27 mouse cellular contexts compared by ENCODE assay signal in the genomic region with DNA sequence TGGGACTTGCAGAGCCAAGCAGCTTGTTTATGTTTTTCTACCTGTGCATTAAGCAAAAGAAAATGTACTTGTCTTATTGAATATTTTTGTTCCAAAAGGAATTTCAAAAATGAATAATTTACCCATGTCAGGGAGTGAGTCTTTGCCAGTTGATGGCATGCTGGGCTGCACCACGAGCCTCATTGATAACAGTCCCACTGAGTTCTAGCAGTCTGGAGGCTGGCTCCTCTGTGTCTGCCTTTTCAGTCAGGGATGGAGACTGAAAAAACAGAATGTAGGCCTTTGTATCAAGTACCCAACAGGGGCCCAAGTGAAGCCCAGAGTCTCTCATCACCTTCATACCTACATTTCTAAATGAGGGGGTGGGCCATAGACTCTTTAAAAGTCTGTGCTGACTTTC.
DNase-seq lines count a peak whose midpoint lies in the region; ATAC-seq and TF ChIP-seq lines count a peak whose summit lies in the region.
"Had no signal": no experiment of that assay in that cellular context is flagged by ENCODE, and none has a peak within 500 bp of the region (broad histone marks: within the 10 kb centered on the region; RNA-seq: fewer than 3 reads in every experiment).

No protein-coding gene starts in this region.

- no peaks in the 10 kb centered on the region for H3K9me3 ChIP-seq in hindbrain, embryonic 15.5 days
- no peaks in the 10 kb centered on the region for H3K9me3 ChIP-seq in hindbrain, embryonic 12.5 days (replicated peaks)
- H3K9me3 ChIP-seq in neural tube, embryonic 12.5 days, result no peaks in the 10 kb centered on the region
- H3K9me3 ChIP-seq in neural tube, embryonic 15.5 days (replicated peaks), result no peaks in the 10 kb centered on the region
- no peaks in the 10 kb centered on the region for H3K9me3 ChIP-seq in forebrain, embryonic 16.5 days (ENCODE audit: control insufficient read depth, low read length)
- no peaks in the 10 kb centered on the region for H3K9me3 ChIP-seq in midbrain, postnatal 0 days (ENCODE audit: low read length)
- H3K9me3 ChIP-seq: kidney, embryonic 15.5 days; limb, embryonic 13.5 days; lung, embryonic 15.5 days; stomach, embryonic 15.5 days had no signal

- H3K36me3 ChIP-seq in hindbrain, embryonic 15.5 days, result no peaks in the 10 kb centered on the region
- no peaks in the 10 kb centered on the region for H3K36me3 ChIP-seq in hindbrain, embryonic 12.5 days
- no peaks in the 10 kb centered on the region for H3K36me3 ChIP-seq in neural tube, embryonic 12.5 days
- H3K36me3 ChIP-seq in neural tube, embryonic 15.5 days, result no peaks in the 10 kb centered on the region
- H3K36me3 ChIP-seq in forebrain, embryonic 16.5 days (ENCODE audit: control insufficient read depth, insufficient read depth), result no peaks in the 10 kb centered on the region
- H3K36me3 ChIP-seq in midbrain, postnatal 0 days (ENCODE audit: insufficient read depth, low read length), result no peaks in the 10 kb centered on the region
- H3K36me3 ChIP-seq: kidney, embryonic 15.5 days; limb, embryonic 13.5 days; lung, embryonic 15.5 days; stomach, embryonic 15.5 days had no signal

- no peak for TF ChIP-seq CTCF in midbrain, postnatal 0 days (IDR thresholded peaks at IDR 0.05)

- 13% methylated on average over 1 of the region's 1 CpGs for WGBS in hindbrain, embryonic 15.5 days
- WGBS in hindbrain, embryonic 12.5 days, result 21% methylated on average over 1 of the region's 1 CpGs
- 28% methylated on average over 1 of the region's 1 CpGs for WGBS in neural tube, embryonic 12.5 days
- 29% methylated on average over 1 of the region's 1 CpGs for WGBS in neural tube, embryonic 15.5 days
- WGBS in forebrain, embryonic 16.5 days, result 15% methylated on average over 1 of the region's 1 CpGs
- WGBS in midbrain, postnatal 0 days, result 14% methylated on average over 1 of the region's 1 CpGs

- DNase-seq in midbrain, postnatal 0 days (ENCODE audit: low spot score), result peak; percentile 3
- DNase-seq in layer of hippocampus, postnatal 10 days (ENCODE audit: low spot score in 2 of 2), result no peak
- no peak for DNase-seq in heart, postnatal 25 days (ENCODE audit: low spot score)
- DNase-seq: adrenal gland, adult 2 months; adrenal gland, postnatal 36 days; cerebellum, adult 2 months; gastrocnemius, postnatal 36 days; heart, adult 18-20 months; heart, postnatal 4 days; kidney, adult 18-20 months; kidney, postnatal 25 days; right cerebral cortex, postnatal 25 days; thymus, postnatal 14 days had no signal

- no peak overlapping the region for H3K27ac ChIP-seq in hindbrain, embryonic 15.5 days (replicated peaks)
- no peak overlapping the region for H3K27ac ChIP-seq in hindbrain, embryonic 12.5 days
- H3K27ac ChIP-seq in neural tube, embryonic 12.5 days, result no peak overlapping the region
- H3K27ac ChIP-seq in neural tube, embryonic 15.5 days (replicated peaks), result no peak overlapping the region
- no peak overlapping the region for H3K27ac ChIP-seq in forebrain, embryonic 16.5 days (ENCODE audit: low read length)
- H3K27ac ChIP-seq in midbrain, postnatal 0 days (ENCODE audit: low read depth, low read length), result no peak overlapping the region
- H3K27ac ChIP-seq: kidney, embryonic 15.5 days; limb, embryonic 13.5 days; lung, embryonic 15.5 days; stomach, embryonic 15.5 days had no signal

- H3K4me3 ChIP-seq in hindbrain, embryonic 15.5 days, result no peak overlapping the region
- no peak overlapping the region for H3K4me3 ChIP-seq in hindbrain, embryonic 12.5 days
- no peak overlapping the region for H3K4me3 ChIP-seq in neural tube, embryonic 12.5 days
- no peak overlapping the region for H3K4me3 ChIP-seq in neural tube, embryonic 15.5 days (replicated peaks)
- no peak overlapping the region for H3K4me3 ChIP-seq in forebrain, embryonic 16.5 days (replicated peaks; ENCODE audit: low read length)
- no peak overlapping the region for H3K4me3 ChIP-seq in midbrain, postnatal 0 days (ENCODE audit: low read depth, low read length)
- H3K4me3 ChIP-seq: erythroblast, embryonic 14.5 days; kidney, embryonic 15.5 days; limb, embryonic 13.5 days; lung, embryonic 15.5 days; stomach, embryonic 15.5 days had no signal

- peaks cover 13% of the 10 kb centered on the region for H3K4me1 ChIP-seq in hindbrain, embryonic 15.5 days (replicated peaks)
- 0 out of 2 replicates have a peak, but pooled peaks cover 3% of the 10 kb centered on the region for H3K4me1 ChIP-seq in hindbrain, embryonic 12.5 days
- H3K4me1 ChIP-seq in neural tube, embryonic 12.5 days, result peaks cover 11% of the 10 kb centered on the region; the same call in 1 of the 2 replicates
- H3K4me1 ChIP-seq in neural tube, embryonic 15.5 days, result peaks cover 15% of the 10 kb centered on the region
- H3K4me1 ChIP-seq in forebrain, embryonic 16.5 days (replicated peaks; ENCODE audit: control insufficient read depth, insufficient read depth, low read length), result peaks cover 10% of the 10 kb centered on the region; the same call in 1 of the 2 replicates
- H3K4me1 ChIP-seq in midbrain, postnatal 0 days (ENCODE audit: insufficient read depth, low read length), result no peaks in the 10 kb centered on the region
- H3K4me1 ChIP-seq: kidney, embryonic 15.5 days; limb, embryonic 13.5 days; lung, embryonic 15.5 days; stomach, embryonic 15.5 days had no signal

- no peaks in the 10 kb centered on the region for H3K27me3 ChIP-seq in hindbrain, embryonic 15.5 days
- H3K27me3 ChIP-seq in hindbrain, embryonic 12.5 days, result no peaks in the 10 kb centered on the region
- H3K27me3 ChIP-seq in neural tube, embryonic 12.5 days (replicated peaks), result no peaks in the 10 kb centered on the region
- no peaks in the 10 kb centered on the region for H3K27me3 ChIP-seq in neural tube, embryonic 15.5 days (replicated peaks)
- no peaks in the 10 kb centered on the region for H3K27me3 ChIP-seq in forebrain, embryonic 16.5 days (replicated peaks; ENCODE audit: control insufficient read depth, insufficient read depth, low read length)
- no peaks in the 10 kb centered on the region for H3K27me3 ChIP-seq in midbrain, postnatal 0 days (ENCODE audit: insufficient read depth, low read length)
- H3K27me3 ChIP-seq: CH12.LX; kidney, embryonic 15.5 days; limb, embryonic 13.5 days; lung, embryonic 15.5 days; stomach, embryonic 15.5 days had no signal

- ATAC-seq in hindbrain, embryonic 15.5 days (ENCODE audit: low FRiP score, low read depth), result peak; percentile 45; the same call in 1 of the 2 replicates
- ATAC-seq in hindbrain, embryonic 12.5 days (ENCODE audit: low FRiP score), result no peak
- ATAC-seq in neural tube, embryonic 12.5 days (ENCODE audit: low FRiP score, low read depth), result no peak
- no peak for ATAC-seq in neural tube, embryonic 15.5 days (ENCODE audit: low FRiP score)
- peak; percentile 49; the same call in 1 of the 2 replicates for ATAC-seq in forebrain, embryonic 16.5 days
- ATAC-seq in midbrain, postnatal 0 days (ENCODE audit: low FRiP score), result no peak
- ATAC-seq: activated CD4-positive, CD25-positive, alpha-beta regulatory T cell, adult 4 months had no signal

- H3K4me2 ChIP-seq in hindbrain, embryonic 15.5 days, result peak overlapping the region; percentile 40; the same call in 1 of the 2 replicates
- no peak overlapping the region for H3K4me2 ChIP-seq in hindbrain, embryonic 12.5 days (replicated peaks)
- 0 out of 2 replicates have a peak overlapping the region, but pooled peaks have one; percentile 45 for H3K4me2 ChIP-seq in neural tube, embryonic 12.5 days (replicated peaks)
- no peak overlapping the region for H3K4me2 ChIP-seq in neural tube, embryonic 15.5 days
- H3K4me2 ChIP-seq in forebrain, embryonic 16.5 days (ENCODE audit: low read length), result no peak overlapping the region
- H3K4me2 ChIP-seq in midbrain, postnatal 0 days (ENCODE audit: low read depth, low read length, poor library complexity, severe bottlenecking), result no peak overlapping the region
- H3K4me2 ChIP-seq: heart, embryonic 11.5 days; kidney, embryonic 15.5 days; limb, embryonic 13.5 days; liver, embryonic 11.5 days; lung, embryonic 15.5 days; stomach, embryonic 15.5 days had no signal

- no peak overlapping the region for H3K9ac ChIP-seq in hindbrain, embryonic 15.5 days
- H3K9ac ChIP-seq in hindbrain, embryonic 12.5 days, result no peak overlapping the region
- no peak overlapping the region for H3K9ac ChIP-seq in neural tube, embryonic 12.5 days
- H3K9ac ChIP-seq in neural tube, embryonic 15.5 days (replicated peaks), result no peak overlapping the region
- no peak overlapping the region for H3K9ac ChIP-seq in forebrain, embryonic 16.5 days (replicated peaks; ENCODE audit: low read depth, low read length)
- no peak overlapping the region for H3K9ac ChIP-seq in midbrain, postnatal 0 days (replicated peaks; ENCODE audit: low read length, poor library complexity, severe bottlenecking)
- H3K9ac ChIP-seq: kidney, embryonic 15.5 days; limb, embryonic 13.5 days; lung, embryonic 15.5 days; stomach, embryonic 15.5 days had no signal

- intact Hi-C loops in heart, postnatal 25 days (cut with DNase I), result no loop called here

Comparison
In these comparisons a context has a peak if more than half of its experiments do, and no peak if none do; other contexts are left out.
1. ATAC-seq: peak in hindbrain, embryonic 15.5 days (single experiment) and forebrain, embryonic 16.5 days (single experiment); none in hindbrain, embryonic 12.5 days (single experiment), neural tube, embryonic 12.5 days (single experiment), neural tube, embryonic 15.5 days (single experiment) and midbrain, postnatal 0 days (single experiment).
2. H3K4me2 ChIP-seq: peak in hindbrain, embryonic 15.5 days (single experiment) and neural tube, embryonic 12.5 days (single experiment); none in hindbrain, embryonic 12.5 days (single experiment), neural tube, embryonic 15.5 days (single experiment), forebrain, embryonic 16.5 days (single experiment) and midbrain, postnatal 0 days (single experiment).